Mouse (Mus musculus) embryonic facial prominence, embryonic 14.5 days (tissue): Measurements from ENCODE around the gene Gm44965. TPM values are rescaled to one million over a fixed set of nuclear protein-coding genes. Genes with fewer than 3 reads are reported as not detected.

Experiments
- ATAC-seq: fragments of 200-750 bp; cut with Nextera tagmentation; 2 replicates; pipeline ENCODE4 v1.8.0; 2017; ENCODE audit warnings: low read depth, moderate number of reproducible peaks, moderate TSS enrichment
- DNase-seq: peaks from one replicate; pipeline ENCODE4 v3.0.0-alpha.2; 2015; ENCODE audit warnings: low spot score
- H3K27ac ChIP-seq: fragments of 300-500 bp; sonication (generic); replicated peaks from 2 replicates; pipeline ENCODE4 v1.5.1; 2014; ENCODE audit warnings: low read depth, mild to moderate bottlenecking, low read length, moderate library complexity
- H3K27me3 ChIP-seq: fragments of 300-500 bp; sonication (generic); replicated peaks from 2 replicates; pipeline ENCODE4 v1.6.1; 2014; ENCODE audit warnings: low read length; ENCODE audit not compliant: control insufficient read depth, insufficient read depth
- H3K36me3 ChIP-seq: fragments of 300-500 bp; sonication (generic); 2 replicates; pipeline ENCODE4 v1.6.1; 2014; ENCODE audit warnings: low read length, mixed read lengths; ENCODE audit not compliant: control insufficient read depth, insufficient read depth
- H3K4me1 ChIP-seq: fragments of 300-500 bp; sonication (generic); 2 replicates; pipeline ENCODE4 v1.6.1; 2014; ENCODE audit warnings: antibody characterized with exemption, low read length; ENCODE audit not compliant: control insufficient read depth, insufficient read depth
- H3K4me2 ChIP-seq: fragments of 300-500 bp; sonication (generic); 2 replicates; pipeline ENCODE4 v1.6.1; 2014; ENCODE audit warnings: low read depth, mild to moderate bottlenecking, low read length, moderate library complexity, mixed read lengths
- H3K4me3 ChIP-seq: fragments of 300-500 bp; sonication (generic); 2 replicates; pipeline ENCODE4 v1.5.1; 2014; ENCODE audit warnings: low read depth, mild to moderate bottlenecking, low read length
- H3K9ac ChIP-seq: fragments of 300-500 bp; sonication (generic); 2 replicates; pipeline ENCODE4 v1.6.1; 2014; ENCODE audit warnings: low read depth, mild to moderate bottlenecking, low read length, moderate library complexity, mixed read lengths
- H3K9me3 ChIP-seq: fragments of 300-500 bp; sonication (generic); 2 replicates; pipeline ENCODE4 v1.6.1; 2016; ENCODE audit warnings: low read length; ENCODE audit not compliant: control insufficient read depth
- WGBS: fragments of 180-500 bp; shearing (Covaris S2); extraction: QIAGEN DNeasy Blood & Tissue Kit; methylation state at CpG from one replicate; pipeline ENCODE4 v1.1.7; 2014; 5-methylcytosine and 5-hydroxymethylcytosine counted together
- polyA plus RNA-seq: library from polyadenylated mRNA; unstranded; fragments of >200 nt; fragmentation: Nextera tagmentation; extraction: Ambion mirVana; gene quantifications from 2 replicates; pipeline ENCODE4 v1.2.1, GENCODE M21; 2014

The Gm44965 gene
- polyA plus RNA-seq, 1 experiment from 2014 or later: not detected

GRCm38 (mm10) chr6:48591221-48591845 is 2.4 kb upstream of the Gm44965 start:
- 92% methylated on average over 3 of the region's 3 CpGs for WGBS

DNA sequence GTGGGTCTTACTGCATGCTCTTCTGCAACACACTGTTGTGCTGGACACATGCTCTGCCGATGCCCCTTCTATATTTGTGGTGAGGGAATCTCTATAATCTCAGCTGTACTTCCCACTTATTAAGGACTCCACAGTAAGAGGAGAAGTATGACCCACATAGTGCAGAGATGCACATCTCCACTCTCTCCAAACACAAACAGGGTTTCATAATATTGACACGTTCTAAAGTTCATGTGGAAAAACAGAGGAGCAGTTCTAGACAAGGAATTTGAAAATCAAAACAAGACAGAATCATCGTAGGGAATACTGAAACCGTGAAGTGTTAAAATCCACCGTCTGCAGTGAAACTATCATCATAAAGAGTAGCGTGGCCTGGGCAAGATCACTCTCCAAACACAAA is 1.9 kb upstream of the Gm44965 start:
- Histone ChIP-seq H3K4me3 (no peak overlapping the region), H3K9me3 (peaks cover 10% of the 10 kb centered on the region), H3K27ac (no peak overlapping the region), H3K4me2 (no peak overlapping the region), H3K27me3 (no peaks in the 10 kb centered on the region), H3K4me1 (peaks cover 14% of the 10 kb centered on the region), H3K9ac (no peak overlapping the region), H3K36me3 (peaks cover 13% of the 10 kb centered on the region)
- WGBS: 87% methylated on average over 6 of the region's 6 CpGs
- no peak for DNase-seq
- ATAC-seq: no peak

More at GRCm38 (mm10) chr6:48591221-48591845, 2.4 kb upstream of the Gm44965 start:
- no peak for ATAC-seq
- peaks cover 7% of the 10 kb centered on the region for H3K36me3 ChIP-seq
- no peak overlapping the region for H3K4me3 ChIP-seq
- peaks cover 4% of the 10 kb centered on the region for H3K9me3 ChIP-seq
- no peaks in the 10 kb centered on the region for H3K27me3 ChIP-seq
- no peak overlapping the region for H3K9ac ChIP-seq
- H3K27ac ChIP-seq: no peak overlapping the region
- peaks cover 14% of the 10 kb centered on the region for H3K4me1 ChIP-seq
- no peak overlapping the region for H3K4me2 ChIP-seq
- no peak for DNase-seq

GRCm38 (mm10) chr6:48594043-48594738 is 450 bp downstream of the Gm44965 start:
- Histone ChIP-seq H3K4me1 (peaks cover 8% of the 10 kb centered on the region), H3K27me3 (no peaks in the 10 kb centered on the region), H3K4me2 (peak overlapping the region; percentile 84), H3K36me3 (peaks cover 36% of the 10 kb centered on the region), H3K4me3 (peak overlapping the region; percentile 88), H3K9me3 (peaks cover 26% of the 10 kb centered on the region), H3K9ac (peak overlapping the region; percentile 90), H3K27ac (peak overlapping the region; percentile 79; the same call in 1 of the 2 replicates)
- ATAC-seq (peak; percentile 53), DNase-seq (peak; percentile 50)
- 3% methylated on average over 14 of the region's 41 CpGs for WGBS

- Histone ChIP-seq H3K9me3 (peaks cover 26% of the 10 kb centered on the region), H3K4me3 (peak overlapping the region; percentile 88; the same call in 1 of the 2 replicates), H3K27ac (no peak overlapping the region), H3K4me1 (peaks cover 5% of the 10 kb centered on the region), H3K27me3 (no peaks in the 10 kb centered on the region), H3K36me3 (peaks cover 45% of the 10 kb centered on the region), H3K9ac (0 out of 2 replicates have a peak overlapping the region, but pooled peaks have one; percentile 90), H3K4me2 (peak overlapping the region; percentile 84)
- ATAC-seq (no peak), DNase-seq (no peak)
- 71% methylated on average over 1 of the region's 1 CpGs for WGBS
These were observed 1.5 kb downstream of the Gm44965 start for GRCm38 (mm10) chr6:48595278-48595677.

DNA sequence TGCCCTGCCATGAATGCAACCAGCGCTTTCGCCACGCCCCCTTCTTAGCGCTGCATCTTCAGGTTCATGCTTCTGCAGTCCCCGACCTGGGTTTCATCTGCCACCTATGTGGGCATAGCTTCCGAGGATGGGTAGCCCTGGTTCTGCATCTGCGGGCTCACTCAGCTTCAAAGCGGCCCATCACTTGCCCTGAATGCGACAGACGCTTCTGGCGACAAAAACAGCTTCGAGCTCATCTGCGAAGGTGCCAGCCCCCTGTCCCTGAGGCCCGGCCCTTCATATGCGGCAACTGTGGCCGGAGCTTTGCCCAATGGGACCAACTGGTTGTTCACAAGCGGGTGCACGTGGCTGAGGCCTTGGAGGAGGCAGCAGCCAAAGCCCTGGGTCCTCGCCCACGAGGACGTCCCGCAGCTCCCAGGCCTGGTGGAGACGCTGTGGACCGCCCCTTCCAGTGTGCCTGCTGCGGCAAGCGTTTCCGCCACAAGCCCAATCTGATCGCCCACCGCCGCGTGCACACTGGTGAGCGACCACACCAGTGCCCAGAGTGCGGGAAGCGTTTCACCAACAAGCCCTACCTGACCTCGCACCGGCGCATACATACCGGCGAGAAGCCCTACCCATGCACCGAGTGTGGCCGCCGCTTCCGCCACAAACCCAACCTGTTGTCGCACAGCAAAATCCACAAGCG is 2.9 kb downstream of the Gm44965 start:
- Histone ChIP-seq H3K36me3 (peaks cover 45% of the 10 kb centered on the region), H3K4me3 (no peak overlapping the region), H3K27ac (no peak overlapping the region), H3K4me1 (peaks cover 5% of the 10 kb centered on the region), H3K9ac (no peak overlapping the region), H3K9me3 (peaks cover 26% of the 10 kb centered on the region), H3K27me3 (no peaks in the 10 kb centered on the region), H3K4me2 (no peak overlapping the region)
- ATAC-seq: no peak
- 96% methylated on average over 43 of the region's 45 CpGs for WGBS
- DNase-seq: no peak

DNA sequence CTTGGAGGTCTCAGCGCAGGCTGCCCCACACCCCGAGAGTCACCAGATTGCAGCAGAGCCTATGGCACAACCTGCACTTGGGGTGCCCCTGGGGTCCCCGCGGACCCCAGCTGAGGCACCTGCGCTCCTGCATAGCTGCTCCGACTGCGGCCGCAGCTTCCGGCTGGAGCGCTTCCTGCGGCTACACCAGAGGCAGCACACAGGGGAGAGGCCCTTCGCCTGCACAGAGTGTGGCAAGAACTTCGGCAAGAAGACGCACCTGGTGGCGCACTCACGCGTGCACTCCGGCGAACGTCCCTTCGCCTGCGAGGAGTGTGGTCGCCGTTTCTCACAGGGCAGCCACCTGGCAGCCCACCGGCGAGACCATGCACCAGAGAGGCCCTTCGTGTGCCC is 3.5 kb downstream of the Gm44965 start:
- peaks cover 45% of the 10 kb centered on the region for H3K36me3 ChIP-seq
- H3K4me1 ChIP-seq: peaks cover 5% of the 10 kb centered on the region
- DNase-seq (no peak), ATAC-seq (no peak)
- H3K4me3 ChIP-seq: no peak overlapping the region
- 96% methylated on average over 27 of the region's 27 CpGs for WGBS
- no peaks in the 10 kb centered on the region for H3K27me3 ChIP-seq
- no peak overlapping the region for H3K4me2 ChIP-seq
- H3K9me3 ChIP-seq: peaks cover 26% of the 10 kb centered on the region
- no peak overlapping the region for H3K9ac ChIP-seq
- no peak overlapping the region for H3K27ac ChIP-seq

- no peak for ATAC-seq
- Histone ChIP-seq H3K4me3 (no peak overlapping the region), H3K9ac (no peak overlapping the region), H3K36me3 (peaks cover 45% of the 10 kb centered on the region), H3K4me2 (no peak overlapping the region), H3K27ac (no peak overlapping the region), H3K9me3 (peaks cover 26% of the 10 kb centered on the region), H3K4me1 (peaks cover 6% of the 10 kb centered on the region), H3K27me3 (no peaks in the 10 kb centered on the region)
- no peak for DNase-seq
- 90% methylated on average over 1 of the region's 1 CpGs for WGBS
These were observed 6.9 kb downstream of the Gm44965 start for GRCm38 (mm10) chr6:48600594-48600993.

DNA sequence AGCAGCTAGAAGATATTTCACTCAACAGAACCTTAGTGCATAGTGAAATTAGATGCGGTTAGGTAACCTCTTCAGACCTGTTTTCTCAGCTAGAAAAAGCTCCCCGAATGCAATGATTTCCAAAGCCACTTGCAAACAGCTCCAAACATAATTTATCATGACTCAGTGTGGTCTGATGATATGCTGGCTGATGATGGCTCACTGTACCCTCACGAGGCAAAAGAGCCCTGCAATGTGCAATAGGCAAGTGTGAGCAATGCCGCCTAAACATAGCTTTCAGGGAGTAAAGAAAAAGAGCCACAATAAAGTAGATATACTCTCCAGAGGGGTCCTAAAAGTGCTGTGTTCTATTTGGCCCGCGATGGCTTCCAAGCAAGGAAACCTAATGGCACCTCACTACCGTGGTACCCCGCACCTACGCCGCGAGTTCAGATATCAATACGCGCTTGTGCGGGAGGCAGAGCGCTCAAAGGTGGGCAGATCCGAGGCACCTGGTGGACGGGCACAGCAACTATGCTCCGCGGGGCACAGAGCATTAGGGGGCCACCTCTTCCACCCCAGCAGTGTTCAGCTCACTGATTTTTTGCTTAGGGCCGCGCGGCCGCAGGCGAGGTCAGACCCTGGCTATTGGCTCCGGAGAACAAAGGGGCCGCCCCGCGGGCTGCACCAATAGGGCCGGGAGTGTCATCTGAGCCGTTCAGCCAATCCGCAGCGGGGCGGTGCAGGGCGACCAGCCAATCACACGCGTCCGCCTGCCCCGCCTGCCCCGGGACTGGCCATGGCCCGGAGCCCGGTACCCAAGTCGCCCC is 7.7 kb downstream of the Gm44965 start, which contains the start of gene Zfp775:
TSS of gene Zfp775 (plus strand) at position 793 of the 809 bp plus-strand sequence.
- peak within 1 kb of the TSS; percentile 80 for H3K4me3 ChIP-seq
- H3K27me3 ChIP-seq: no peaks in the 10 kb centered on the region
- peak within 1 kb of the TSS; percentile 79 for H3K27ac ChIP-seq
- DNase-seq (peak; percentile 97), ATAC-seq (peak; percentile 99)
- WGBS: 6% methylated on average over 38 of the region's 42 CpGs
- H3K9me3 ChIP-seq: peaks cover 20% of the 10 kb centered on the region
- peak within 1 kb of the TSS; percentile 90 for H3K4me2 ChIP-seq
- peak within 1 kb of the TSS; percentile 81 for H3K9ac ChIP-seq
- peaks cover 37% of the 10 kb centered on the region for H3K36me3 ChIP-seq
- H3K4me1 ChIP-seq: peaks cover 6% of the 10 kb centered on the region
